Mouse (Mus musculus) lung, postnatal 4 days (tissue): ENCODE measurements at regions not wholly inside any gene's neighbourhood (a gene's known extent, or its start where the extent isn't known, plus 50 kb on each side); places are given as distances from the start of the nearest gene placed in this dataset.

ENCODE experiments used
- DNase-seq, 2 experiments: peaks; one replicate each; pipeline ENCODE4 v3.0.0; 2021

DNA sequence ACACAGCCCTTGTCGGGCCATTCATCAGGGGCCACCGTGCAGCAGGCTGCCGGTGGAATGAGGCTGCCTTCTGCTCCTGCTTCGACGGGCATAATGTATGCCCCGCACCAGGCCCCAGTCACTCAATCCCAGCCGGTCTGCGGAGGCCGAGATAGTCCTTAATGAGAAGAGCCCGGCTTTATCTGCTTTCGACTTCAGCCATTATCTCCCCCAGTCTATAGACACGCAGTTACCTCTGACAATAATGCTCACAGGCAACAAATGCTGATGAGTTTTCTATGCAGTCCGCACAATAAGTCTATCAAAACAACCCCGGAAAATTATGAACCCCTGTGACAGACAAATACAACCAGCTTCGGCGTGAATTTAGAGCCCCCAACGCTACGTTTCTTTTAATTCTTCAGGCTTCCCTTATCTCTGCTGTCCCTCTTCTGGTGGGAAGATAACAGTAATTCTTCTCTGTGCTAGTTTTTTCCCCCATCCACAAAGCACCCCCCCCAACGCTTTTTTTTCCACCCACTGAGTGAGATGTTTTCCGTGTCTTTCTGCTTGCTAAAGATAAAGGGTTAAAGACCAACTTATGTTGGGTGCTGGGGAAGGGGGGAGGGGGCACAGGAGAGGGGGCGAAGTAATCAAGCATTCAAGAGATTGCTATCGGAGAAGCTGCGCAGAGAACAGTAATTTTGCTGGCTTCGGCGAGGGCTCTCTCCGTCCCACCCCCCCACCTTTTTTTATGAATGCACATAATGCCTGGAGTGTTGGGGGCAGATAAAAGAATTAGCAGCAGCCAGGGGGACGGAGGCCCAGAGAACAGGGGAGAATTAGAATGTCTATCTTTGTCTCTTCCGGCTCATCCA lies 117.8 kb downstream of the Mrm1 start:
- DNase-seq: no peak

DNA sequence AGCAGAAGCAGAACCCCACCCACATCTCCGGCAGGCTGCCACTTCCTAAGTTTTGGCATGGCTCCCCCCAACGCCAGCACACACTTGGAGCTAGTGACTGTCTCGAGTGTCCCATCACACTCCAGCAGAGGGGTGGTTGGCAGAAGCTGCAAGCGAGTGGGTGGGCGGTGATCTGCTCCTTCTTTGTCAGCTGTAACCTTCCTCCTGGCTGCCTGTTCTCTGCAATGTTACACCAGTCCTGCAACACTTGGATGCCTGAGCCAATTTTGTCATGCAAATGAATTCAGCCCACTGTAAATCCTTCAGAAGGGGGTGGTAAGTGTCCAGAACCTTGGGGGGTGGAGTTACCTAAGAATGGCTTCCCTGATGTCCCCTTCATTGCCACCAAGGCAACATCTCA lies 121.8 kb downstream of the Mrm1 start:
- DNase-seq: no peak

DNA sequence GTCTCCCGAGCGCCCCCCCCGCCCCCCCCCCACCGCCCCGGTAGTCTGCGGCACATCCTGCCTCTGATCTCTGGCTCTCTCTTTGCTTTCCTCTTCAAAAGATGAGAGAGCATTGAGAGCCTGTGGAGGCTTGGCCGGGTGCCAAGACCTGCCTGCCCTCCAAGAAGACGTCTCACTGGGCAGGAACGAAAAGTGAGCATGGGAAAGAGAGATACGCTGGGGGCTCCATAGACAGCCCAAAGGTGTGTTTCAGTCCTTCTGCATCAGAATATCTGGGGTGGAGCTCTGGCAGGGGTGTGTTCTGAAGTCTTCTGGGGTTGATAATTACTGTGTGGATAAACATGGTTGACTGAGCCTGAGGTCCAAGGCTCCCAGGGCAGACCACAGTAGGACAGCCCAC lies 126.7 kb downstream of the Mrm1 start:
- DNase-seq: peak; percentile 9 to 49

GRCm38 (mm10) chr11:84691410-84692148 lies 127.7 kb downstream of the Mrm1 start:
- no peak for DNase-seq

- DNase-seq: no peak
Measured at GRCm38 (mm10) chr11:84686473-84686872, 132.8 kb downstream of the Mrm1 start.

- no peak for DNase-seq
Measured at GRCm38 (mm10) chr11:84684325-84684724, 135.0 kb downstream of the Mrm1 start.

- no peak for DNase-seq
Measured at GRCm38 (mm10) chr11:84682931-84683330, 136.4 kb downstream of the Mrm1 start.

- DNase-seq: no peak
Measured at GRCm38 (mm10) chr11:84676377-84677078, 142.8 kb downstream of the Mrm1 start.

GRCm38 (mm10) chr11:84672841-84673473 lies 146.4 kb downstream of the Mrm1 start:
- peak in 1 of 2 experiments; percentile 0 for DNase-seq

DNA sequence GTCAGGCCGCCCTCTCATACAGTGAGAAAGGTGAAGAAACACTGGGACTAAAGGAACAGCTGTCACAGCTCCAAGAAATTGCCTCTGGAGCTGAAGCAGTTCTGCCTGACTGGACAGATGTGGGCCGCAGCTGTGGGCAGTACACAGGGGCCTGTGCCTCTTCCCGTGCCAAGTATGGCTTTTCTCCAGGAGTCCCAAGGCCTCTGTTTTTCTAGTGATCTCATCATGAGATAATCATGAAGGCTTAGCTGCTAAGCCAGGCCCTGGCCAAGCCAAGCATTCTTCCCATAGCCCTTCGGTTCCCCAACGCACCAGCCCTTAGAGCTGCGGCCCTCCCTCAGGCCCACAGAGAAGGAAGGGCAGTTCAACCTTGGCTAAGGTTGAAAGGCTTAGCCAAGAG lies 146.2 kb upstream of the Lhx1 start:
- DNase-seq: no peak

- no peak for DNase-seq
Measured at GRCm38 (mm10) chr11:84667711-84668110, 142.4 kb upstream of the Lhx1 start.

- DNase-seq: no peak
Measured at GRCm38 (mm10) chr11:84664258-84664657, 138.9 kb upstream of the Lhx1 start.

DNA sequence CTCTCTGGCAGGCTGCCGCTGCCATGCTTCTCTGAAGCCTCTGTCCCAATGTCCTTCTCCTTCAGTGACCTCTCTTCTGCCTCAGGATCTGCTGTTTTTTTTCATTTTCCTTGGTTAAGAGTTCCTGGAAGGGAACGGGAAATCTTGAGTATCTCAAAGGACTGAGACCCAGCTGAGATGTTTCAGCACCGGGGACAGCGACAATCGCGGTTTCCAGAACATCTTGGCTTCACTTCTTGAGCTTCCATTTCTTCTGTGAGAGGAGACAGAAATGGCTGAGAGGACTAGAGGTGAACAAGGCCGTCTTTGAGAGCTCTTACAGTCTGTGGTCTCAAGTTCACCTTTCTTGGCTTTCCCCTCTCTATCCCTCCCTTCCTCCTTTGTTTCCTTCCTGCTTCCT lies 136.6 kb upstream of the Lhx1 start:
- peak; percentile 50 to 56 for DNase-seq

GRCm38 (mm10) chr11:84660877-84661276 lies 135.5 kb upstream of the Lhx1 start:
- DNase-seq: no peak

DNA sequence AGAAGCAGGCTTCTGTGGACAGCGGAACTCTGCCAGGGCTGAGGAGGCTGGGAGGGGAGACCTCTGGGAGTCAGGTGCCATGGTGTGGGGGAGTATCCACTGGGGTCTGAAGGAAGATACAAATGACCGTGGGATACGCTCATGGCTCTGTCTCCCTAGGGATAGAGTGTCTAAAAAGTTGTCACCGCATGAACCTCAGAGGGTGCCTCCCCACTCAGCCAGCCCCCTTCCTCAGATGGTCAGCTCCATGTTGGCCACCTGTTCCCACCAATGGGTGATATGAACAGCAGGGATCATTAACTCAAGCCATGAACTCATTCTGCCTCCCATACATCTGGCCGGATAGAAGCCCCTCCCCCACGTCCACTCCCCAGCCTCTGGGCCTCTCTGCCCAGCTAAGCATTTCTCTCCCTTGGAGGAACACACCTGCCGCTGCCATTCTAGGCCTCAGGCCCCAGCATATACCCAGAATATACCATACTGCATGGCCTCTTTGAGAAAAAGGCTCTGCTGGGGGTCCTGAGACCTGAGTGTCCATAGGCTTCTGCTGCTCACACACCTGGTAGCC lies 134.1 kb upstream of the Lhx1 start:
- DNase-seq: no peak

GRCm38 (mm10) chr11:84653481-84653880 lies 128.1 kb upstream of the Lhx1 start:
- DNase-seq: no peak

- DNase-seq: no peak
Measured at GRCm38 (mm10) chr11:84648899-84649298, 123.6 kb upstream of the Lhx1 start.

GRCm38 (mm10) chr11:84647104-84647503 lies 121.8 kb upstream of the Lhx1 start:
- no peak for DNase-seq

DNA sequence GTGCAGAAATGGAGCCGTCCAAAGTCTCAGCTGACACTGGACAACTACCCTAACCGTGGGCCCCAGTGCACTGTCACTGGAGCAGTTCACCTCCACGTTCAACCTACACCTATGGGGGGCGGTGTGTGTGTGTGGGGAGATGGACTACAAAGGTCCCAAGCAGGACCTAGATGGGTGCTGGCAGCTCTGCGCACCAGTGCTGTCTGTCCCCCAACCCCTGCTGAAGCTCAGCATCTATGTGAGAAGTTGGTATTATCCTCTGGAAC lies 117.7 kb upstream of the Lhx1 start:
- DNase-seq: no peak

DNA sequence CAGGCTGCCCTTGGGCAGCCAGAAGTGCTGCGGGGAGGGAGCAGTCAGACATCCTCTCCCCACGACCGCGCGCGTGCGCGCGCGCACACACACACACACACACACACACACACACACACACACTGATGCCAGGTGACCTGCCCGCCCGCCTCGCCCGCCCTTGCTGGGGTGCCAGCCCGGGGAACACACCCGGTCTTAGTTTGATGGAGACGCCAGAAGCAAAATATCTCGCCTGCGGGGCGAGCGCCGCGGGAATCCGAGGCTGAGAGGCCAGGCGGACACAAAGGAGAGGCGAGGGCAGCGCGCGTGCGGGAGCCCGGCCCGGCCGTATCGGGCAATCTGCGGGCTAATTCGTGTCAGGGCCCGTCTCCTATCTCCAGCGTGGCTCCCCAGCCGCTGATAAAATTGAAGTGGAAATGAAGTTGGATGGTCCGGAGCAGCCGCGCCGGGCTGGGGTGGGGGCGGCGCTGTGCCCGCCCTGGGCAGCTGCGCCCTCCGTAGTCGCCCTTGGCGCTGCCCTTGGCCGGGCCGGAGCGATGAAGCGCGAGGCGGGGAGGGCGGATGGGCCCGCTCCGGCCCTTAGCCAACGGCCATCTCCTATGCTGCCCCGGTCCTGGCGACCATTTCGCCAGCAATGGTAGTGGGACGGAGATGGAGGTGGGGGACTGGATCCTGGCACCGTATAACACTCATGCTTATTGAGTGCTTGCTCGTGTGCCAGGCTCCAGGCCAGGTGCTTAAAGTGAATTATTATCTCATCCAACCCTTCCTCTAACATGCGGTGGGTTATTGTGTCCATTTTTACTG lies 117.2 kb upstream of the Lhx1 start:
- no peak for DNase-seq

GRCm38 (mm10) chr11:84641601-84642000 lies 116.3 kb upstream of the Lhx1 start:
- DNase-seq: no peak

DNA sequence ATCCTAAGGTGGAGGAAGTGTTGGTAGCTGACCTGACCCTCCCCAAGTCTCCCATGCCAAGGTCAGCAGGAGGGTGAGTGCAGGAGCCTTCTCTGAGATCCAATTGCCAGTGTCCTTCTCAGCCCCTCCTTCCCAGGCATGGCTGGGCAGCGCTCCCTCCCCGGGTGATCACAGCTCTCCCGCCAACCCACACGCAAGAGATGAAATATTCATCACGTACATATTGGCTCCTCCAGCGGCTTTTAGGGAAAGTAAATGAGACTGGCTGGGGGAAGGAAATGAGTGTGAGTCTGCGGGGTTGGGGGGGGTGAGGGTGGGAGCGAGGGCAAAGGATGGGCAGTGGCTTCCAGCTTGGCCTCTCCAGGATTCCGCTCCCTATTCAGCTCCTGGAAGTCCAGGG lies 113.0 kb upstream of the Lhx1 start:
- no peak for DNase-seq
